Mouse (Mus musculus): ENCODE results near the gene Klhl29. TPM values are rescaled to one million over a fixed set of nuclear protein-coding genes. Genes with fewer than 3 reads are reported as not detected.

Klhl29 gene
- polyA plus RNA-seq, 1 experiment: 0.22 TPM

DNA sequence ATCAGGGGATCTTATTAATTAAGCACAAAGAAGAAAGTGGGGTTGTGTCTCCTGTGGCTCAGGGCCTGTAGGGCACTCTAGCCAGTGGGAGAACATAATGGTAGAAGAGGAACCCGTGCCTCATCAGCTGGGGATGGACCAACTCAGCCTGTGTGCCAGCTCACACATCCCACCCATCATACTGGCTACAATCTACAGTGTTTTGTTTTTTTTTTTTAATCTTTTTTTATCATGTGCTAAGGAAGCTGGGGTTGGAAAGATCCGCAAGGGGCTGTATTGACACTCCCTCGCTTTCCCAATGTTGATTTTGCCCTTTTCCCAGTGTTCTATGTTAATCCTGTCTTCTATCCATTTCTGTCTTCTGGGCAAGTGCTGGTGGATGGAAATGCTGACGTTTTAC lies 260.9 kb downstream of the Klhl29 start:
- no peaks in the 10 kb centered on the region for H3K4me1 ChIP-seq (ENCODE audit: control insufficient read depth, insufficient read depth, low read length)
- TF ChIP-seq CTCF (IDR thresholded peaks at IDR 0.05; ENCODE audit: control insufficient read depth, insufficient read depth, low read length) (no peak), POLR2A (IDR thresholded peaks at IDR 0.05; ENCODE audit: borderline replicate concordance, control insufficient read depth, low read depth, low read length) (no peak)
- no peak overlapping the region for H3K27ac ChIP-seq (ENCODE audit: control insufficient read depth, insufficient read depth, low read depth, low read length, poor library complexity)
- no peak overlapping the region for H3K4me3 ChIP-seq (replicated peaks; ENCODE audit: control insufficient read depth, low read depth, low read length)
- 54% methylated on average over 4 of the region's 4 CpGs for WGBS

GRCm38 (mm10) chr12:5111343-5111742 lies 264.1 kb downstream of the Klhl29 start:
- TF ChIP-seq CTCF (IDR thresholded peaks at IDR 0.05; ENCODE audit: control insufficient read depth, insufficient read depth, low read length) (no peak), POLR2A (IDR thresholded peaks at IDR 0.05; ENCODE audit: borderline replicate concordance, control insufficient read depth, low read depth, low read length) (no peak)
- no peak overlapping the region for H3K4me3 ChIP-seq (replicated peaks; ENCODE audit: control insufficient read depth, low read depth, low read length)
- H3K4me1 ChIP-seq (ENCODE audit: control insufficient read depth, insufficient read depth, low read length): no peaks in the 10 kb centered on the region
- no peak overlapping the region for H3K27ac ChIP-seq (ENCODE audit: control insufficient read depth, insufficient read depth, low read depth, low read length, poor library complexity)
- 59% methylated on average over 3 of the region's 3 CpGs for WGBS

DNA sequence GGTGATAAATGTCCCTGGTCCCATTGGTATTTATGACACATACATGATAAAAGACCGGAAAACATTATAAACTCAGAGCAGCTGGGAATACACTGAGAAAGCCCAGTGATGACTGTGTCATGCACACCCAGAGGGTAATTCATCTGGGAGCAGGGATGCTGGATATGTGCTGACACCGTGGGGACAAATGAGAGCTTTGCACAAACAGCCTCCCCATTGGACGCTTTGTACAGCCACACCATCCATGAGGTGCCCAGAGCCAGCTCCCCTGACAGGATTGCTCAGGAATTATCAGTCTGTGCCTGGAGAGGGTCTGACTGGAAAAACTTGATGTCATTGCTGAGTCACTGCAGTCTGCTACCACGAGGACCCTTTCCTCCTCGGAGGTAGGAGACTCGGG lies 266.9 kb downstream of the Klhl29 start:
- Histone ChIP-seq H3K27ac (ENCODE audit: control insufficient read depth, insufficient read depth, low read depth, low read length, poor library complexity) (no peak overlapping the region), H3K4me1 (ENCODE audit: control insufficient read depth, insufficient read depth, low read length) (no peaks in the 10 kb centered on the region), H3K4me3 (replicated peaks; ENCODE audit: control insufficient read depth, low read depth, low read length) (no peak overlapping the region)
- TF ChIP-seq POLR2A (IDR thresholded peaks at IDR 0.05; ENCODE audit: borderline replicate concordance, control insufficient read depth, low read depth, low read length): no peak
- no peak for TF ChIP-seq CTCF (IDR thresholded peaks at IDR 0.05; ENCODE audit: control insufficient read depth, insufficient read depth, low read length)
- WGBS: 62% methylated on average over 6 of the region's 6 CpGs

DNA sequence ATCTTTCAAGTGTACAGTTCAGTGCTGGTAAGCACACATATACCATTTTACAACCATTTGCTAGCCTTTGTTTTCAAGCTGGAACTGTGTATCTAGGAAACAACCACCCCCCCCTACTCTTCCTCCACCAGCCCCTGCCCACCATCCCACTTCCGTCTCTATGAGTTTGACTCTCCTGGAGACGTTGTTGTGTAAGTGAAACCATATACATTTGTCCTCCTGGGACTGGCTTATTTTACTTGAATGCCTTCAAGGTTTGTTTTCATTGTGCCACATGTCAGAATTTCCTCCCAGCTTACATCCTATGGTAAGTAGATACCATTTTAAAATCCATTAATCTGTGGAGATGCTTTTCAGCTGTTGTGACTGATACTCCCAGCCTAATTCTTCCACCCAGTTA lies 267.7 kb downstream of the Klhl29 start:
- TF ChIP-seq CTCF (IDR thresholded peaks at IDR 0.05; ENCODE audit: control insufficient read depth, insufficient read depth, low read length): no peak
- TF ChIP-seq POLR2A (IDR thresholded peaks at IDR 0.05; ENCODE audit: borderline replicate concordance, control insufficient read depth, low read depth, low read length): no peak
- WGBS: 63% methylated on average over 2 of the region's 2 CpGs
- Histone ChIP-seq H3K27ac (ENCODE audit: control insufficient read depth, insufficient read depth, low read depth, low read length, poor library complexity) (no peak overlapping the region), H3K4me3 (replicated peaks; ENCODE audit: control insufficient read depth, low read depth, low read length) (no peak overlapping the region), H3K4me1 (ENCODE audit: control insufficient read depth, insufficient read depth, low read length) (no peaks in the 10 kb centered on the region)

DNA sequence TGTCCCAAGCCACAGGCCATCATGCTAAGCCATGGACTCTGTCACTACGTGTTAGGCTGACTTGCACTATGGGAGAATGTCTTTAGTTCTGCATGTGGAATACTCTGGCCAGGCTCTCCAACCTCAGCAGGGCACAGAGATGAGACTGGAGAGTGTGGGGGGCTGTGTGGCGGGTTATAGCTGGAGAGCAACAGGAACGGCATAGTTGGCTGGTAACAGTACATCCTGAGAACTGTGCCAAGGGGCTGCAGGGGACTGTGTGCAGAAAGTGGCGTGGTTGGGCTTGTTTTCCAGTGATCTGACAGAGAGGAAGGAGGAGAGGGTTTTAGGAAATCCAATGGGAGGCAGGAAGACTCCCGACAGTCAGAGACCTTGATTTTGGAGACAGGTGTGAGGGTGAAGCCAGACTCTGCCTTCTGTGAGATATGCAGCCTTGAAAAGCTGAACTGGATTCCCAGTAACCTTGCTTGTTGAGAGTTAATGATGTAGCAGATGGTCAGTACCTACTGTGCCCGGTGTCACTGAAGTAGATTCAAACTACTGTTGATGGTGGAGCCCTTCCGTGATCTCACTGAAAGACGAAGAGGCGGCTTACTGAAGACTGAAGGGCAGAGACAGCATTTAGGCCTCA lies 270.9 kb downstream of the Klhl29 start:
- TF ChIP-seq CTCF (IDR thresholded peaks at IDR 0.05; ENCODE audit: control insufficient read depth, insufficient read depth, low read length) (no peak), POLR2A (IDR thresholded peaks at IDR 0.05; ENCODE audit: borderline replicate concordance, control insufficient read depth, low read depth, low read length) (no peak)
- H3K4me1 ChIP-seq (ENCODE audit: control insufficient read depth, insufficient read depth, low read length): no peaks in the 10 kb centered on the region
- H3K4me3 ChIP-seq (replicated peaks; ENCODE audit: control insufficient read depth, low read depth, low read length): no peak overlapping the region
- 77% methylated on average over 9 of the region's 9 CpGs for WGBS
- no peak overlapping the region for H3K27ac ChIP-seq (ENCODE audit: control insufficient read depth, insufficient read depth, low read depth, low read length, poor library complexity)

- 76% methylated on average over 13 of the region's 13 CpGs for WGBS
- TF ChIP-seq POLR2A (IDR thresholded peaks at IDR 0.05; ENCODE audit: borderline replicate concordance, control insufficient read depth, low read depth, low read length) (no peak), CTCF (IDR thresholded peaks at IDR 0.05; ENCODE audit: control insufficient read depth, insufficient read depth, low read length) (no peak)
Observed at GRCm38 (mm10) chr12:5101411-5102024, 274.0 kb downstream of the Klhl29 start.

GRCm38 (mm10) chr12:5099572-5099971 lies 275.9 kb downstream of the Klhl29 start:
- Histone ChIP-seq H3K27ac (ENCODE audit: control insufficient read depth, insufficient read depth, low read depth, low read length, poor library complexity) (no peak overlapping the region), H3K4me3 (replicated peaks; ENCODE audit: control insufficient read depth, low read depth, low read length) (no peak overlapping the region), H3K4me1 (ENCODE audit: control insufficient read depth, insufficient read depth, low read length) (no peaks in the 10 kb centered on the region)
- 78% methylated on average over 9 of the region's 9 CpGs for WGBS
- TF ChIP-seq CTCF (IDR thresholded peaks at IDR 0.05; ENCODE audit: control insufficient read depth, insufficient read depth, low read length): no peak
- TF ChIP-seq POLR2A (IDR thresholded peaks at IDR 0.05; ENCODE audit: borderline replicate concordance, control insufficient read depth, low read depth, low read length): no peak

More at GRCm38 (mm10) chr12:5101411-5102024, 274.0 kb downstream of the Klhl29 start:
- Histone ChIP-seq H3K27ac (ENCODE audit: control insufficient read depth, insufficient read depth, low read depth, low read length, poor library complexity) (no peak overlapping the region), H3K4me3 (replicated peaks; ENCODE audit: control insufficient read depth, low read depth, low read length) (no peak overlapping the region), H3K4me1 (ENCODE audit: control insufficient read depth, insufficient read depth, low read length) (no peaks in the 10 kb centered on the region)

DNA sequence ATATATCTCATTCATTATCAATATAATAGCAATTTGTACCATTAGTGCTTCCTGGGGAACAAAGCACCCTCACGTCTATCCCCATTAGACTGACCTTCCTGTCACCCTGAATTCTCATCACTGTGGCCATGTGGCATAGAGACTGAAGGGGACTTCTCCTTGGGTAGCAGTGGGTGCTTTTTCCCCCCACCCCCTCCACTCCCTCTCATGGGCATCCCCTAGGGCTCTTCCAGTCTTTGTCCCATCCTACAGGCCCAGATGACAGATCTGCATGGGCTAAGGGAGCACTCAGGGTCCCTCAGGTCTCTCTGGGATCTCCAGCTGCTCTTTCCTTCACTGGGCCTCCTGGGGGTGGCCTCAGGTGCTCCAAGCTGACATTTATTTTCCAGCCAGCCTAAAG lies 286.8 kb downstream of the Klhl29 start:
- H3K4me1 ChIP-seq (ENCODE audit: control insufficient read depth, insufficient read depth, low read length): no peaks in the 10 kb centered on the region
- WGBS: 55% methylated on average over 1 of the region's 1 CpGs
- H3K27ac ChIP-seq (ENCODE audit: control insufficient read depth, insufficient read depth, low read depth, low read length, poor library complexity): no peak overlapping the region
- TF ChIP-seq POLR2A (IDR thresholded peaks at IDR 0.05; ENCODE audit: borderline replicate concordance, control insufficient read depth, low read depth, low read length): no peak
- no peak for TF ChIP-seq CTCF (IDR thresholded peaks at IDR 0.05; ENCODE audit: control insufficient read depth, insufficient read depth, low read length)
- no peak overlapping the region for H3K4me3 ChIP-seq (replicated peaks; ENCODE audit: control insufficient read depth, low read depth, low read length)

All from bone marrow, adult 2 months (tissue).